Mouse (Mus musculus): Measurements from ENCODE around the gene Ttbk1. TPM values are rescaled to one million over a fixed set of nuclear protein-coding genes. Genes with fewer than 3 reads are reported as not detected.

The Ttbk1 gene
- polyA plus RNA-seq, 1 experiment from 2014 or later, result 0.81 TPM

- Histone ChIP-seq H3K4me3 (peak within 1 kb of the TSS; percentile 26; the same call in 1 of the 2 replicates), H3K27me3 (ENCODE audit: low read depth, poor library complexity, severe bottlenecking) (peaks cover 71% of the 10 kb centered on the region)
These were observed 49.1 kb downstream of the Ttbk1 start, which contains the start of gene Slc22a7 for GRCm38 (mm10) chr17:46438298-46438873. Slc22a7 (minus strand) TSS chr17:46438457.

DNA sequence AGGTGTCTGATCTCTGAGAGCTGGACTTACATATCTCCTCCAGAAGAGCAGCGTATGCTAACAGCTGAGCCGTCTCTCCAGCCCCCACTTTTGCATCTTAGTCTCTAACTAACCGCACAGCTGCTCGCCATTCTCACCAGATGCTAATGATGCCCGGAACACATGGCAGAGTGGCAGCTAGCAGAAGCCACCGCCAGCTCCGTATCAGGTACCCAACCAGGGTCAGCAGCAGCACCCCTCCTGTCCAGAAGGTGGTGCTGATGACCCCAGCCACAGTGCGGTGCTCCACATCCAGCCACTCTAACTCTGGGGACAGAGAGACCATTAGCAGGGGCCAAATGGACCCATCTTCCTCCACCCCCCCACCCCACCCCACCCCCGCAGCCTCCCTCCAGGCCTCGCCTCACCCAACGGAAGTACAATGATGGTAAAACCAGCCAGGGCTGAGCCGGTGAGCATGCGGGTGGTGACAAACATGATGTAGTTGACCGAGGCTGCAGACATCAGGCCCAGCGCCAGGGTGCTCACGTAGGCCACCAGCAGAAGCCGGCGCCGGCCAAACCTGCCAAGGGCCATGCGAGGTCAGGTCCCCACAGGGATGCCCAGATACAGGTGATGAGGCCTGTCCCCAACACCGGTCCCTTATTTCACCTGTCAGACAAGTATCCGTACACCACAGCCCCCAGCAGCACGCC lies 50.7 kb downstream of the Ttbk1 start:
- peaks cover 56% of the 10 kb centered on the region for H3K27me3 ChIP-seq (ENCODE audit: low read depth, poor library complexity, severe bottlenecking)
- 0 out of 2 replicates have a peak overlapping the region, but pooled peaks have one; percentile 25 for H3K27ac ChIP-seq (replicated peaks)

More at GRCm38 (mm10) chr17:46438298-46438873, 49.1 kb downstream of the Ttbk1 start, which contains the start of gene Slc22a7:
- WGBS, result 86% methylated on average over 4 of the region's 4 CpGs
- no peak for DNase-seq (ENCODE audit: low spot score)
- Histone ChIP-seq H3K9me3 (replicated peaks) (no peaks in the 10 kb centered on the region), H3K4me1 (peaks cover 35% of the 10 kb centered on the region), H3K36me3 (no peaks in the 10 kb centered on the region), H3K27ac (replicated peaks) (no peak within 1 kb of the TSS)

DNA sequence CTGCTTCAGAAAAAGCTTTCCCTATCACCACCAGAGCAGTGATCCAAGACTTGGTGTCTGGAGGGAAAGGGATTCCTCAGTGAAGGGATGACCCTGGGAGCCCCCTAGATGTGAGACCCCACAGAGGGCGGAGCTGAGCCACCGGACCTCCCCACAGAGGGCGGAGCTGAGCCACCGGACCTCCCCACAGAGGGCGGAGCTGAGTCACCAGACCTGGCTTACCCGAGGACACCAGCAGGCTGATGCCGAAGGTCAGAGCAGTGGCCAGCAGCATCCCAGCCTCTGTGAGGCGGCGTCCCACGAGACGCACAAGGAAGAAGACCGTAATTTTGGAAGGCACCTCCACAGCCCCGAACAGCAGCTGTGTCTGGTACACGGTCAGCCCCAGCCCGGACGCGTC lies 53.8 kb downstream of the Ttbk1 start:
- Histone ChIP-seq H3K9me3 (replicated peaks) (no peaks in the 10 kb centered on the region), H3K36me3 (no peaks in the 10 kb centered on the region), H3K4me1 (peaks cover 34% of the 10 kb centered on the region), H3K27me3 (ENCODE audit: low read depth, poor library complexity, severe bottlenecking) (peaks cover 64% of the 10 kb centered on the region), H3K4me3 (peak overlapping the region; percentile 45), H3K27ac (replicated peaks) (peak overlapping the region; percentile 69; the same call in 1 of the 2 replicates)
- peak; percentile 67 for DNase-seq (ENCODE audit: low spot score)
- WGBS, result 4% methylated on average over 17 of the region's 17 CpGs

More for the DNA sequence above, 50.7 kb downstream of the Ttbk1 start:
- peaks cover 22% of the 10 kb centered on the region for H3K4me1 ChIP-seq
- no peaks in the 10 kb centered on the region for H3K36me3 ChIP-seq
- DNase-seq (ENCODE audit: low spot score), result peak; percentile 64
- no peaks in the 10 kb centered on the region for H3K9me3 ChIP-seq (replicated peaks)
- 27% methylated on average over 23 of the region's 23 CpGs for WGBS
- H3K4me3 ChIP-seq, result peak overlapping the region; percentile 26; the same call in 1 of the 2 replicates

GRCm38 (mm10) chr17:46428761-46429414 lies 58.6 kb downstream of the Ttbk1 start, which contains the start of gene Crip3:
Crip3 (plus strand) TSS chr17:46428926.
- no peaks in the 10 kb centered on the region for H3K9me3 ChIP-seq (replicated peaks)
- H3K4me1 ChIP-seq, result peaks cover 21% of the 10 kb centered on the region
- no peaks in the 10 kb centered on the region for H3K36me3 ChIP-seq
- H3K27me3 ChIP-seq (ENCODE audit: low read depth, poor library complexity, severe bottlenecking), result peaks cover 23% of the 10 kb centered on the region
- H3K4me3 ChIP-seq, result peak within 1 kb of the TSS; percentile 44
- peak; percentile 37 for DNase-seq (ENCODE audit: low spot score)
- no peak within 1 kb of the TSS for H3K27ac ChIP-seq (replicated peaks)
- 14% methylated on average over 18 of the region's 18 CpGs for WGBS

GRCm38 (mm10) chr17:46426496-46426895 lies 61.0 kb downstream of the Ttbk1 start:
- no peaks in the 10 kb centered on the region for H3K36me3 ChIP-seq
- H3K27me3 ChIP-seq (ENCODE audit: low read depth, poor library complexity, severe bottlenecking), result peaks cover 19% of the 10 kb centered on the region
- no peak for DNase-seq (ENCODE audit: low spot score)
- H3K9me3 ChIP-seq (replicated peaks), result no peaks in the 10 kb centered on the region
- H3K4me1 ChIP-seq, result peaks cover 16% of the 10 kb centered on the region
- H3K27ac ChIP-seq (replicated peaks), result no peak overlapping the region
- no peak overlapping the region for H3K4me3 ChIP-seq

- Histone ChIP-seq H3K4me1 (no peaks in the 10 kb centered on the region), H3K36me3 (peaks cover 4% of the 10 kb centered on the region), H3K27ac (replicated peaks) (no peak overlapping the region), H3K27me3 (ENCODE audit: low read depth, poor library complexity, severe bottlenecking) (no peaks in the 10 kb centered on the region), H3K4me3 (no peak overlapping the region), H3K9me3 (replicated peaks) (no peaks in the 10 kb centered on the region)
- no peak for DNase-seq (ENCODE audit: low spot score)
These were observed 67.8 kb downstream of the Ttbk1 start for GRCm38 (mm10) chr17:46419717-46420116.

- Histone ChIP-seq H3K36me3 (peaks cover 13% of the 10 kb centered on the region), H3K4me3 (no peak overlapping the region), H3K9me3 (replicated peaks) (no peaks in the 10 kb centered on the region), H3K4me1 (no peaks in the 10 kb centered on the region), H3K27ac (replicated peaks) (no peak overlapping the region), H3K27me3 (ENCODE audit: low read depth, poor library complexity, severe bottlenecking) (no peaks in the 10 kb centered on the region)
- WGBS, result 87% methylated on average over 5 of the region's 5 CpGs
- no peak for DNase-seq (ENCODE audit: low spot score)
These were observed 68.8 kb downstream of the Ttbk1 start for GRCm38 (mm10) chr17:46418628-46419027.

- H3K36me3 ChIP-seq, result peaks cover 91% of the 10 kb centered on the region
- H3K27ac ChIP-seq (replicated peaks), result no peak overlapping the region
- 42% methylated on average over 3 of the region's 3 CpGs for WGBS
- no peaks in the 10 kb centered on the region for H3K27me3 ChIP-seq (ENCODE audit: low read depth, poor library complexity, severe bottlenecking)
- H3K4me3 ChIP-seq, result no peak overlapping the region
- H3K9me3 ChIP-seq (replicated peaks), result no peaks in the 10 kb centered on the region
- DNase-seq (ENCODE audit: low spot score), result no peak
- H3K4me1 ChIP-seq, result no peaks in the 10 kb centered on the region
These were observed 79.0 kb downstream of the Ttbk1 start for GRCm38 (mm10) chr17:46408478-46408877.

DNA sequence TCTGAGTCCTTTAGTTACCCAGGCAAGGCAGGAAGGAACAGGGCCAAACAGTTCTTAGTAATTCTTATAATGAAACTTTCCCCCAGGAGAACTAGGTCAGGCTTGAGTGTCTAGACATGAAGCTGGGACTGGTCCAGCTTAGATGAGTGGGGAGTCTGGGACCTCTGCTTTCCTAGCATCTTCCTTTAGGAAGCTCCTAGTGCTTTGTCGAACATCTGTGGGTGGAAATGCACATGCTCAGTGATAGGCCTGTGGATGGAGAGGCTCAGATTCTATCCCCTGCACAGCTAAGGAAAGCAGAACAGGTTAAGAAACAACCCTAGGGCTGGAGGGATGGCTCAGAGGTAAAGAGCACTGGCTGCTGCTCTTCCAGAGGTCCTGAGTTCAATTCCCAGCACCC lies 92.8 kb downstream of the Ttbk1 start:
- 93% methylated on average over 1 of the region's 1 CpGs for WGBS

GRCm38 (mm10) chr17:46393012-46393411 lies 94.5 kb downstream of the Ttbk1 start:
- no peak overlapping the region for H3K27ac ChIP-seq (replicated peaks)
- H3K4me1 ChIP-seq, result no peaks in the 10 kb centered on the region
- no peaks in the 10 kb centered on the region for H3K9me3 ChIP-seq (replicated peaks)
- peaks cover 78% of the 10 kb centered on the region for H3K36me3 ChIP-seq
- no peak overlapping the region for H3K4me3 ChIP-seq
- DNase-seq (ENCODE audit: low spot score), result peak; percentile 22
- WGBS, result 53% methylated on average over 2 of the region's 2 CpGs
- H3K27me3 ChIP-seq (ENCODE audit: low read depth, poor library complexity, severe bottlenecking), result no peaks in the 10 kb centered on the region

More for the DNA sequence above, 92.8 kb downstream of the Ttbk1 start:
- no peaks in the 10 kb centered on the region for H3K27me3 ChIP-seq (ENCODE audit: low read depth, poor library complexity, severe bottlenecking)
- no peaks in the 10 kb centered on the region for H3K4me1 ChIP-seq
- peaks cover 78% of the 10 kb centered on the region for H3K36me3 ChIP-seq
- H3K27ac ChIP-seq (replicated peaks), result no peak overlapping the region
- DNase-seq (ENCODE audit: low spot score), result no peak
- no peaks in the 10 kb centered on the region for H3K9me3 ChIP-seq (replicated peaks)
- no peak overlapping the region for H3K4me3 ChIP-seq
